Mouse (Mus musculus) spleen, adult 2 months (tissue): ENCODE data around the gene Fgfr4.

Source experiments
- CTCF ChIP-seq: fragments of 200-500 bp; IDR thresholded peaks from 2 replicates; pipeline ENCODE4 v1.5.1; 2011; ENCODE audit warnings: mild to moderate bottlenecking, inconsistent platforms; ENCODE audit not compliant: insufficient read depth, insufficient read length, insufficient replicate concordance; ENCODE audit errors: extremely low read depth
- POLR2A ChIP-seq: fragments of 200-500 bp; IDR thresholded peaks from 2 replicates; pipeline ENCODE4 v1.6.1; 2011; ENCODE audit warnings: low read depth, low read length, inconsistent platforms

DNA sequence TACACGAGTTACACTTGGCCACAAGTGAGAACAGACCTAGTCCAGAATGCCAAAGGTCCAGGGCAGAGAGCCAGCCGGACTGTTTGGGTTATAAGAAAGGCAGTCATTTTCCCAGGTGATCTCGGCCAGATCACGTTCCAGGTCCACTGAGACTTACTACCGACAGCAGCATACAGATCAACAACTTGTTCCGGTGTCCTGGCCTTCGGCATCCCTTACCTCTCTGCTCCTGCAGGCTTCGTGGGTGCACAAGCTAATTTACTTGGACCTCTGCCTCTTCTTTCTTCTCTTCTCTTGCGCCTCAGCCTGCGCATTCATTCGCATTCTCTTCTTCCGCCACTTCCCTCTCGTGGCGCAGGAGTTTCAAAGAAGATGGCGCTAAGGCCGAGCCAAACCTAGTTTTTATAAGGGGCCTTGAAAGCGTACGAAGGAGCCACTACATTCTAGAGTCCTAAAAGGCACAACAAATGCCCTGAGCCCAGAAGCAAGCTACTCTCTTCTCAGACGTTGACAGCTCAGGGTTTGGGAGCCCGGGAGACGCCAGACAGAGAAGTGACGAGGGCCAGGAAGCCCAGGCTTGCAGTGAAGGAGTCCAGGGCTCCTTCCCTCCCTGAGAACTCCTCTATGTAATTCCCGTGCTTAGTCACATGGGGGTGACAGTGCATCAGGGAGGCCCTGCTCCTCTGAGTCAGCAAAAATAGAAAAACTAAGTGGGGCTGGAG is 29.9 kb downstream of the Fgfr4 start:
- peak; percentile 14; the same call in 1 of the 2 replicates for TF ChIP-seq CTCF
- TF ChIP-seq POLR2A = no peak
